Mouse (Mus musculus): ENCODE data around the gene Zc2hc1c.
"Not testable (repeated sequence)": the region's sequence is repeated elsewhere in the genome, so short reads cannot be mapped to it uniquely, and the experiment has no call there.

Gene Zc2hc1c

DNA sequence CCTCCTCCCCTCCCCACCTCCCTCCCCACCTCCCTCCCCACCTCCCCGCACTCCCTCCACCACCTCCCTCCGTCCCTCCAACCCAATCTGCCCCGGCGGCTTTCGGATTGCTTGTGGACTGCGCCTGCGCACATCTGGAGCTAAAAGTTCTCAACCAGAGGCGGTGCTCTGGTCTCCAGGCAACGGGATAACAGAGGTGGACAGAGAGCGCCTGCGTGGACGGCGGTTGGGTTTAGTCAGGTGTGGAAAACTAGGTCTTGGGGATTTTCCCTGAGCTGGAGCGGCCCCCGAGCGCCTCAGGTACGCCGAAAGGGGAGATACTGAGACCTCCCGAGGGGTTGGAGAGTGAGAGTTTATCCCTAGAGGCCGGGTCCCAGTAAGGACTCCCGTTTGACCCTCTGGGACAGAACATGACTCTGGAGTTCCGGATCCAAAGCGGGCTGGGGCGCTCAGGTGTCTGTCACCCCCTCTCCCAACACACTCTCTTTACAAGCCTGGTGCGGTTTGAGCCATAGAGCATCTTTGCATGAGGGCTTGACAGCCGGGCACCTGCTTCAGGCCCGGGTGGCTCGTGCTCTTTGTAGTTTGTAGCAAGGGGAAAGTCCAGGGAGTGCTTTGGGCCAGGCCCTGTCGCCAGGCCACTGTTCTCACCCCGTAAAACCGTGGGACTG lies at the start of gene Zc2hc1c:
Zc2hc1c (plus strand) TSS at position 106 of the 671 bp plus-strand sequence.
- in situ Hi-C loops (cut with MboI, MseI), result loop anchor here (5.0 kb wide), 3 partner anchors 66 to 121 kb away; partner anchors contain the start of gene Pgf (in 1 of the 2)

DNA sequence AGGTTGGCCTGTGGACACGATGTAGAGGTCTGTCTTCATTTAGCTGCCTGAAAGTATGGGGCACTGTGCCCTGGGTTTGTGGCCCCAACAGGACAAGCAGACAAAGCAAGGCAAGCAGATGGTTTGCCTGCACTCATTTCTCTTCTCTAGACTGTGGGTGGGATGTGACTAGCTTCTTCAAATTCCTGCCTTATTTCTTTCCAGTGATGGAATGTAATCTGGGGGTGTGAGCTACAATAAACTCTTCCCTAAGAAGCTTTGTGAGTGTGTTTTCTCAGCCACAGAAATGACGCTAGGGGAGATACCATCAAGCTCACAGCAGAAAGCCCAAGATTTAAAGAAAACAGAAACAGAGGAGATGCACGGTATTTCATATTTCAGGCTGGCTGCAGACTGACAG lies 36.3 kb upstream of the Zc2hc1c start:
- in situ Hi-C loops (cut with MboI, MseI), result no loop called here

DNA sequence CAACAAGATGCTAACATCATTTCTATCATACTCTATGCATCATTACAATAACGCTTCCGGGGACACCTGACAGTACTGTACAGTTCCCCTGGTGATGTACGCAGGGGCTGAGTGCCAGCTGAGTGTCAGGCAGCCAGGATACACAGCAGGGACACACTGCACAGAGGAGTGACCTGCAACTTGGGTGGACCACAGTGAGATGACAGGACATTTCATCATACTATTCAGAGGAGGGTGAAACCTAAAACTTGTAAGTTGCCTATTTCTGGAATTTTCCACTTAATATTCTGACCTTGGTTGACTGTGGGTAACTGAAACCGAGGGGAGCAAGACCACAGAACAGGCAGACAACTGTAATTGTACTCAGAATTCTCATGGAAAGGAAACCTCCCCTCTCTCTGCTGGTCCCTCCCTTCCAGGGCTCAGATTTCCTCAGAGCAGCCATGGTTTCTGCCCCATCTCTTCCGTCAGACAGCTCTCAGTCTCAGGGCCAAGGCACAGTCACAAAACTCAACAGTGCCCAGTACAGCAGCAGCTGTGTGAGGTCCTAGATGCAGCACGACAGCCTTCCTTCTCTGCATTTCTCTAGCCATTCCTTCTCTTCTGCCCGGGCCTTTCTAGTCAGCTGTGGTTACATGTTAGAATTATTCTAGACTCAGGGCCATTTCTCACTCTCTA lies 32.2 kb upstream of the Zc2hc1c start:
- in situ Hi-C loops (cut with MboI, MseI), result no loop called here

DNA sequence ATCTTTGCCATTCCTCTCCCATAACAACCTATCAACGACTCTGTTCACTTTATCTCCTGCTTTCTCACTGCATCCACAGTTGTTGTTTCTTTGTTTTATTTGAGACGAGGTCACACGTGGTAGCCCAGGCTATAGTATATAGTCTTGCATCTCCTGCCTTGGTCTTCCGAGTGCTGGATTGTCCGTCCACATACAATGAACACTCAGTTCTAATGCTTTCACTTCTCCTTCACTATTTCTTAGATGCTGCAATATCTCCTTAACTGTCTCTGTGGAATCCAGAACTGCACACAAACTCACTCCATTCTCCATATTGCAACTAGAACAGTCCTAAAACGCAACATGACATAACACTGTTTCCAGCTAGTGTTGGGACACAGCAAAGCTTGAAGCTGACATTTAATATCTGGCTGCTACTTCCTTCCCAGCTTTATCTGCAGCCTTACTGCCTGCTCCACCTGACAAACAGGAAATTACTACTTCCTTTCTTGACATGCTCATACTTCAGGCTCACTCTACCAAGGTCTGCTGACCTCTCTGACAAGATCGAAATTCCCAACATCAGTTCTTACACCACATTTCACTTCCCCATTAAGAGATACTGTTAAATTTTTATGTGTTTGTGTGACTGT lies 31.3 kb upstream of the Zc2hc1c start:
- in situ Hi-C loops (cut with MboI, MseI), result no loop called here

DNA sequence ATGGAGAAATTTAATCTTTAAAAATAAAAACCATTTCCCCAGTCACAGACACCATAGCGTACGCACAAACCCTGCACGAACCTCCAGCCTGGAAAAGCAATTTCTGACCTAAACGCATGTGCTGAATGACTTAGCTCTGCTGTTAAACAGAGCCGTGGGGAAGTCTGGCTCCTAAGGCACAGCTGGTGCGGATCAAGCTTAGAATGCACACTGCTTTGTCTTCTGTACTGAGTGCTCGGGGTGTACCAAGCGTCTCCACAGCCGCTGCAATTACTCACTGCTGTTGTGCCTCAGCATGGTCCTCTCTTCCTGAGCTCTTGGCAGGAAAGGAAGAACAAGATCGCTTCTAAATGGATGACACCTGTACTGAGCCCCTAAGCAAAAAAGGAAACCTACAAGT lies 25.9 kb upstream of the Zc2hc1c start:
- in situ Hi-C loops (cut with MboI, MseI), result no loop called here

DNA sequence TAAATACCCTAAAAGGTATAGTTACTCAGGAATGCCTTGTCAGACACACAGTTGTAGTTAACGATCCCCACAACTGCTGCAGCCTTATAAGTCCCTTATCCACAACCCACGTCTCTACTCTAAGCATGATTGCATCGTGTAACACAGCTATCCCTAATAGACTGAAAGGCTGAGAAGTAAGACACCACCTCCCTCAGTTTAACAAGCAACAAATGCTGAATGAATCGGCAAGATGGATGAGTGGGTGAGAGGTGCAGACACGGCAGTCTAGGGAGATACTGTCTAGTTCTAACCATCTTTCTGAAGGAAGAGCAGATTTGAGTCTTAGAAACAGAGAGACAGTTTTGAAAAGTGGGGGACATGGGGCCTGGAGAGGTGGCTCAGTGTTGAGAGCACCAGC lies 25.2 kb upstream of the Zc2hc1c start:
- in situ Hi-C loops (cut with MboI, MseI), result no loop called here

DNA sequence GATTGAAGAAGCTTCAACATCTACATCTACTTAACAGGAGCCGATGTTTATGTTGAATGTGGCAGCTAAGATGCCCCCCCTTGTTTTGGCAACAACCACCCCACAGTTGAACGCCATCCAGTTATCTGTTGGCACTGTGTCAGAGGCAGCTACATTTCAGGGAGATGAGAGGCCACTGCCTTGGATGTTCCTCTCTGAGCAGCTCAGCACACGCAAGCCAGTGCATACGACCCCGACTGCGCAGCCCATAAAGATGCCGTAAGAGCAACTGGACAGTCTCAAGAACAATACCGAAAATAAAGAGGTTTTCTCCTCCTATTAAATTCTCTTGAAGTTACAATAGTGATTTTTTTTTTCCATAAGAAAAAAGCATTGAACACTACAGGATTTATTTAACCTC lies 23.9 kb upstream of the Zc2hc1c start:
- in situ Hi-C loops (cut with MboI, MseI), result no loop called here

DNA sequence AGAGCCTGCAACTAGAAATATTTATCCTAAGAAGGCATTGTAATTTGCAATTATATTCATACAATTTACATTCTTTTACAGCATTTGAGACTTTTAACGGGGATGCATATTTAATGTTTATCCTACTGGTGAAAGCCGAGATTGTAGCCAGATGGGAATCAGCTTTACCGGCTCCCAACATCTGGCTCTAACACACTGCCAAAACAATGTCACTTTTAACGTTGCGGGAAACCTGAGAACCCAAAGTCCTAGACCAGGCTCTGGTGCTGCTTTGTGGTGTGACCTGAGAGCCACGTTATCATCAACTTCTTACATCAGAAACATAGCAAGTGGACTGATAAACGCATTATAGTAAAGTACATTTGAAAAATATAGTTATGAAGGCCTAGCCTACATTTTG lies 23.5 kb upstream of the Zc2hc1c start:
- in situ Hi-C loops (cut with MboI, MseI), result no loop called here

DNA sequence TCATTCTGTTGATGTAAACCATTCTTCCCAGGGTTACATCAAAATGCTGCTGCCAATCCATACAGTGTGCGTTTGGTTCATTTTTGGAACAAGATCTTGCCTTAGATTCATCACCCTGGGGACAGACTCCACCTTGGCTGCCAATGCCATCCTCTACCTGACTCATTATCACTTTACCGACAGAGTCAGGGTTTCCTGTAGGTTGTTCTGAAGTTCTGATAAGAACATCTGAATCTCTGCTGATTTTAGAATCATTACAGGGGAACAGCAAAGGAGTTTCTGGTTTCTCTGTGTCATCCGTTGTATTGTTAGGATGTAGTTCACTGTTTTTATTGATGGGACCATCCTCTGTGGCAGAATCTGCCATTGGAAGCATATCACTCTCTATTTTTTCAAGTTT lies 22.1 kb upstream of the Zc2hc1c start:
- in situ Hi-C loops (cut with MboI, MseI), result no loop called here

DNA sequence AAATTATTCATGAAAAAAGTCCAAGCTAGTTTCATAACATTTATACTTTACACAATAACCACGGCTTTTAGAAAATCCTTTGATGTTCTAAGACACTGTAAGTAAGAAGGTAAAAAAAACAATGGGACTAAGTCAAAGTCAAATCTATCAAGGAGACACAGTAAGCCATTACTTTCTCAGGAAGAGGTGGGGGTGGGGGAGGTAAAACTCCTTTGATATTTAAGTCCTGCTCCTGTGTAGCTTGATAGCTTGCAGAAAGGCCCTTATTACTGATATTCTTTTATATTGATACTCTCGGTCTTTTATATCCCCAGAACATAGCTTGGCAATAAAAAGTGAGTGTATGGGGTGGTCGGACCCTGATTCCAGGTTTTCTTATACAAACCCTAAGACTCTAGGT lies 18.6 kb upstream of the Zc2hc1c start:
- in situ Hi-C loops (cut with MboI, MseI), result no loop called here

DNA sequence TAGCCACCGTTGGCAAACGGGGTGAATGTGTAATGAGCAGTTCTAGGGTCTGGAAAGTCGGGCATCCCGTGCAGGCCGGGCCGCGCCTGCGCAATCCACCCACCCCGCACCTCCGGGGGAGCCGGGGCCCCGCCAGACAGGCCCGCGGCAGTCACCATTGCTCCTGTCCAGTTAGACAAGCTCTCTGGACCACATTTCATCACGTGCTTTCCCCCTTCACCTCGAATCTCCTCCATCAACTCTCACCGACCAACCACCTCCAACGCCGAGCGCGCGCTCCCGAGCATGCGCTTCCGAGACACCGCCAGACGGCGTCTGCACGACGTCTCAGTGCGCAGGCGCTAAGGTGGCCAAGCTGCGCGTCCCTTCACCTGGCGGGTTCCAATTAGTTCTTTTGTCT lies 18.1 kb upstream of the Zc2hc1c start, which contains the start of gene Mlh3:
Mlh3 (minus strand) TSS at position 281 of the 400 bp plus-strand sequence.
- in situ Hi-C loops (cut with MboI, MseI), result no loop called here

DNA sequence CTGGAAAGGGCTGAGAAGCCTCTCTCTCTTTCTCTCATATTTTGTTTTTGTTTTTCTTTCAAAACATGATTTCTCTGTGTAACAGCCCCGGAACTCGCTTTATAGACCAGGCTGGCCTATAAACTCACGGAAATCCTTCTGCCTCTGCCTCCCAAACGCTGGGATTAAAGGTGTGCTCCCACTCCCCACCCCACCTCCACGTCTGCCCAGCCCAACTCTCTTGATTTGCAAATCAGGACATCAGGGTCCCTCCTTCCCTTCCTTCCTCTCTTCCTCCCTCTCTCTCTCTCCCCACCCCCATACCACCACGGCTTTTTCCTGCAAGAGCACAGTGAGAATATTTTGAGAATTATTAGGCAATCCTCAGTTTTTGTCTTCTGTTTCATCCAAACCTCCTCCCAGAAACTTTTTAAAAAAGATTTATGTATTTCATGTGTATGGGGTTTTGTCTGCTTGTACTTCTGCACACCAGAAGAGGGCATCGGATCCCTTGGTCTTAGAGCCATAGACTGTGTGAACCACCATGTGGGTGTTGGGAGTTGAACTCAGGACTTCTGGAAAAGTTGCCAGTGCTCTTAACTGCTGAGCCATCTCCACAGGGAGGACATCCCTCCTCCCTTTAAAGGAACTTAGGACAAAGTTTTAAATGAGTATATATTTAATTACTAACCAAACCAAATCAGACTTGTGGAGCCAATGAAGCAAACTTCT lies 17.1 kb upstream of the Zc2hc1c start:
- in situ Hi-C loops (cut with MboI, MseI), result no loop called here

DNA sequence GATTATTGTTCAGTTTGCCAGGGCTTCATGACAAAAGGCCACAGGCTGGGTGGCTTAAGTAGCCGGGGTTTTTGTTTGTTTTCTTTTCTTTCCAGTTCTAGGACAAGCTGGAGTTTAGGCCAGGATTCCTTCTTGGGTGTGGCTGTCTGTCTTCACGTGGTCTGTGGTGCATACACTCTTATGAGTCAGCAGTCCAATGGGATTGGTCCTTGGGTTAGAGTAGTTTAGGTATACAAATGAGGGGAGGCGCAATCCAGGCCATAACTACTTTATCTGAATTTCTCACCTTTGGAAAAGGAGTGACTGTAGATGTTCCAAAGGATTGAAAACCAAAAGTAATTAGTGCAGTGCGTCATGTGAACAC lies 16.6 kb upstream of the Zc2hc1c start:
- in situ Hi-C loops (cut with MboI, MseI), result no loop called here

DNA sequence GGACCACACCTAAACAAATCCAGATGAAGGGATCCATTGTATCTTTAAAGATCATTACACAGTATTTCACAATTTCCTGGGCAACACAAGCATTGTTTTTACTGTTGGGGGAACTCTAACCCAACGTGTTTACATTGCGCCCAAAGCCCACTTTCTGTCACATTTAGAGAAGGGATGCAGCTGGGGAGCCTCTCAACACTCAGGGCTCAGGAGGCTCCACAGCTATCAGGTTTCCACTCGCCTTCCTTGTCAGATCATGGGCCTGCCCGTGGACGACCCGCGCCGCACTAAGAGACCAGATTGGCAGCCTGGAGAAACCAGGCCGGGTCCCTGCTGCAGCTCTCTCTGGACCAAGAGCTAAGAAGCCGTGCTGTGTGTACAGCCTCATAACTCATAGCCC lies 14.9 kb upstream of the Zc2hc1c start:
- in situ Hi-C loops (cut with MboI, MseI), result no loop called here

DNA sequence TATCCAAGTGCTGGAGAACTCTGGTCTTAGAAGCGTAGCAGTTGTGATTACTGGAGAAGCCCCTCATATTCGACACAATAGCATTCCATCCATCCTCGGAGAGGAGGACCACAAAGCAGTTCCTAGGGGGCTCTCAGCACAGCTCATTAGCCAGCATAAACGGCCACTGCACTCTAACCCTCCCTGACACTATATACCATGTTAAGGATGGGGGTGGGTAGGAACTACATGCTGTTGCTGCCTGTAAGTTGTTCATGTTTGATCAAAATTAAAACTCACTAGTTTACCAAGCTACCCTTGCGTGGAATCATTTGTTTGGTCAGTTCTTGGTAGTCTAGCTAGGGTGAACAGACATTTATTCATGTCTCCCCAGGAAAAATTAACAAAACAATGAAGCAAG lies 12.1 kb upstream of the Zc2hc1c start:
- in situ Hi-C loops (cut with MboI, MseI), result no loop called here

DNA sequence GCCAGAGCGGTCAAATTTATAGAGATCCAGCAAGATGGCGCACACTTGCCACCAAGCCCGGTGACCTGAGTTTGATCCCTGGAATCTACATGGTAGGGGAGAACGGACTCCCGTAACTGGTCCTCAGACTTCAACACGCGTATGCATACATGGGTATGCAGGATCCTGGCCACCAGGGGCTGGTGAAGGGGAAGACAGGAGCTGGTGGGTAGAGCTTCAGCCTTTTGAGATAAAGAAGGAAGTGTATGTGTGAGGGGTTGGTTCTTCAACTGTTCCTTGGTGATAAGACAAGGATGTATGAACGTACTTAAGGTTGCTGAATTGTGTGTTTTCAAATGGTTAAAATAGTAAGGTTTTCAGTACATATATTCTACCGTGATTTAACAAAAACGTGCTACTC lies 9.5 kb upstream of the Zc2hc1c start:
- in situ Hi-C loops (cut with MboI, MseI), result no loop called here

DNA sequence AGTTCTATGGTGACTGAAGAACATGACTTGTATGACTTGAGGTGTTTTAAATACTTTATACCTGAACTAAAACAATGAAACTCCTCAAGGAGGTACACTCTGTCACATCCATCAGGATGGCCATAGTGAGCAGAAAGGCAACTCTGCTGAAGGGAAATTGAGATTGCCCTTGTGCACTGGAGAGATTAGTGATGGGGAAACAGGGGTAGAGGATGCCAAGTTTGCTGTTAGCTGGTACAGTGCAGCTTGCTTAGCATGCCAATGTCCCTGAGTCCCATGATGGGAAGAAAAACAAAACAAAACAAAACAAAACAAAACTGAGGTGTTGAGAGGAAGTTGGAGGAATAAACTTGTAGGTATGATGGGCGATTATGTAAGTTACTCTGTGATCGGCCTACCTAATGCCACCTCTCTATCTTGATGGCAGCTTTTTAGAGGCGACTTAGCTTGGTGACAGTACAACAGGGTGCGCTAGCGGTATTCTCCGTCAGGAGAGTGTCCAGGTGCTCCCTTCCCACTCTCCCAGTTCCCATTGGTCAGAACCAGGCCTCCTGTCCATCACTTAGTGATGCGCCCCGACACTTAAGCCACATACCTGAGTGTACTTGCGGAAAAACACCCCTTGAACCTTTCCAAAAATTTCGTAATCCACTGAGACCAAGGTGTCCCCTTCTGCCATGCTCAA lies 8.9 kb upstream of the Zc2hc1c start:
- in situ Hi-C loops (cut with MboI, MseI), result no loop called here

DNA sequence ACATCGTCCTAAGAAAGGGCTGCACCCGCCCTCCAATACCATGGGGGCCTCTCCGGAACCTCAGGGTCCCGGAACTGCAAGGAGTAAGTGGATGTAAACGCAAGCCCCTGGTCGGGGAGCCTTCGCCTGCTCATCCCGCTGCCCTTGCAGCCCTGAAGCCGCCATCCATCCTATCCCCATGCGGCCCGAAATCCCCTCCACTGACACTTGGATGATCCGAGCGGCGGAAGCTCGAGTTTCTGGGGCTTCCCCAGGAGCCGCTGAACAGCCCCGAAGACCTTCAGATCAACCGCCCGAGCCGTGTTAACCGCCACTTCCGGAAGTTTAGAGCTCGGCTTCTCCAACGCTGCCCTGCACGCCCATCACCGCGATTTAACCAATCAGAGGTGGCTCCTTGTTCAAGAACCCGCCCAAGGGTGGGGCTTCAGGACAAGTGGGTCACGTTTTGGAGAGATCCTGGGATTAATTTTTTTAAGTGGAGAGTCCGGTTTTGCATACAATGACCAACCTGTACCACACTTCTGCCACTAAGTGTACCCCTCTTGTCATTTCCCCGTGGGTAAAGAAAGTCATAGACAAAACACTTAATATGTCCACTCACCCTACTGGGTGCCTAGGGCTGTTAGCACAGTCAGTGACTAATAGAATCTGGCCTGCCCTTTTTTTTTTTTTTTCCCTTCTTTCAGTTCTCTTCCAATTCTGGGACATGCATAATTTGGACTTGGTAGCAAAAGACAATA lies 8.1 kb upstream of the Zc2hc1c start:
- in situ Hi-C loops (cut with MboI, MseI), result no loop called here

DNA sequence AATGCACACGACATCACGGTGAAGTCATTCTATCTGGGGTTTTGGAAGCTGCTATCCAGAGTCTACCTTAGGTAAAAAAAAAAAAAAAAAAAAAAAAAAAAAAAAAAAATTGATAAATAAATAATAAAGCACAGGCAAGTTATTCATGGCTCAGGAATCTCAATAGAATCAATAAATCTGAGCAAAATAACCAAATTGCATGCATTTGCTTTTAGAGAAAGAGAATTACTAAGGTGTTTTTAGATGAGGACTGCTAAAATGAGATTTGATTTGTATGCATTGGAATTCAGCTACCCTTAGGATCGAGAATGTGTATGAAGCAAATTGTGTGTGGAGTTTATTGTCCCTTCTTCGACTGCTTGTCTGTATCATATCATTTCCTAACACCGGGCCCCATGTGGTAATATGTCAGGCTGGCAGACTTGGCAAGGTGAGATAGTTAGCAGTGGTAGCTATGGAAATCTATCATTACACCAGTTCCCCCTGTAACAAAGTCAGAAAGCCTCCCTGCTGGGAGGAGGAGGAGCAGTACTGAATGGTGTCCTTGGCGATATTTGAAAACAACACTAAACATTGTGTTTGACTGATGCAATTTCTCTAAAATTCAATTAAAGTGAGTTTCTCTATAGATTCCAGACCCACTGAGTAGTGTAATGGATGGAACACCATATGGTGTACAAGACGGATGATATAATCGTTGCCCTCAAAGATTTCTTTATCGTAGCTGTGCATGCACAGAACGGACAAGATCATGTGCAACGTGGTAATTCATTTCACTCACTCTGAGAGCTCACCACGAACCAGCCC lies 7.3 kb upstream of the Zc2hc1c start:
- in situ Hi-C loops (cut with MboI, MseI), result no loop called here

DNA sequence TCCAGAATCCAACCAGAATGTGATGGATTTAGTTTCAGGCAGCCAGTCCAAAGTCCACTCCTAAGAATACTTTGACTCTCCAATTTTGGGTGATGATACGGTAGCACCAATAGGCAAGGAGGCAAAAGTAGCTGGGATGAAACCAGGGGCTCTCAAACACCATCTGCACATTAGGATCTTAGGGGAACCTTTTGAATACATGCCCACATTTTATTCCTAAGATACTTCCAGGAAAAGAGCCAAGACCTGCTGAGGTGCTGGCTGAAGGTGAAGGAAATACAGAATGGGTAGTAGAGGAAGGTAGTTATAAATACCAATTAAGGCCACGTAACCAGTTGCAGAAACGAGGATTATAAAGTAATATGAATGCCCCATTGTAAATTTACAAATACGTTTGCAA lies 6.6 kb upstream of the Zc2hc1c start:
- in situ Hi-C loops (cut with MboI, MseI), result not testable (repeated sequence)

All from T-helper 17 cell (primary cell).